Mouse (Mus musculus) T-helper 2 cell (primary cell): ENCODE measurements around the gene Gm29094.
"Not testable (repeated sequence)": the region's sequence is repeated elsewhere in the genome, so short reads cannot be mapped to it uniquely, and the experiment has no call there.

Source experiments
- in situ Hi-C: fragments of 300-600 bp; cut with MboI, MseI; formaldehyde crosslinking; loops from one replicate; pipeline ENCODE4 v1.15.1; 2025; ENCODE audit warnings: high pct_unique_total_duplicates

Gene Gm29094

DNA sequence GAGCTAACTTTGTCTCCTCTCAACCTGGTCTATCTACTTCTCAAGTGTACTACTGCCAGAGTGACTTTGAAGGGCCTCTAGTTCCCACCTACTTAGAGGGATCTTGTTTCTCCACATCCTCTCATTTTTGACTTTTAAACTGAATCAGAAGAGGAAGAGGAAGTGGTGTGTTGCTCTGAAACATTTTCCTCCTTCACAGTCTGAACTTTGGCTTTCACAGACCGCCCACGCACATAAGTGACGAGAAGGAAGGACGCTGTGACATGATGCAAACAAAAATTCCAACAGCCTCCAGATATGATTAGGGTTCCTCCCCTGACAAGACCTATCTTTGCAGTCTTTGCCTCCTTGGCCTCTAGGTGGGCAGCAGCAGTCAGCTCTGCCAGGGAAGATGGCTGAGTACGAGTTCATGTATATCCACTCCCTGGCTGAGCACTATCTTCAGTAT is at the start of gene Gm29094, which contains the start of gene Bcl2a1b:
Gene Gm29094 (plus strand): TSS at position 411 of the 448 bp plus-strand sequence.
Gene Bcl2a1b (plus strand): TSS at position 241 of the 448 bp plus-strand sequence.
- in situ Hi-C loops, result loop anchor here (5.0 kb wide), 1 partner anchor 247 kb away; no protein-coding TSS in a partner anchor

DNA sequence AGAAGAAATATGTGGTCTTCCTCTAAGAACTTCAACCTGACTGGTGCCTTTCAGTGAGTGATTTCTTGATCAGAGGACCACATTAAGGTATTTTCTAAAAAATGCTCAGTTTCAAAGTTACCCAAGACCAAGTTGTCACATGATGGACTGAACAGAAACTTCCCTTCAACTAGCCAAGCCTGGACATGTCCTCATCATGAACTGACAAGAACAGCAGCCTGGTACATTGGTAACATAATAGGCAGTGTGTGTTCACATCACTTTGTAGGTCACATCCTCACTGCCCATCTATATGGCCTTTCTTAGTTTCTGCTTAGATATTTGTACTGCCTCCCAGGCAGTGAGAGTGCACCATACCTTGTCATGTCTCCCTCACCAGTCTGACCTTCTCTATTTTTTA is 26.6 kb upstream of the Gm29094 start:
- in situ Hi-C loops, result loop anchor here (5.0 to 10.0 kb wide), 2 partner anchors 240 to 502 kb away; no protein-coding TSS in a partner anchor

DNA sequence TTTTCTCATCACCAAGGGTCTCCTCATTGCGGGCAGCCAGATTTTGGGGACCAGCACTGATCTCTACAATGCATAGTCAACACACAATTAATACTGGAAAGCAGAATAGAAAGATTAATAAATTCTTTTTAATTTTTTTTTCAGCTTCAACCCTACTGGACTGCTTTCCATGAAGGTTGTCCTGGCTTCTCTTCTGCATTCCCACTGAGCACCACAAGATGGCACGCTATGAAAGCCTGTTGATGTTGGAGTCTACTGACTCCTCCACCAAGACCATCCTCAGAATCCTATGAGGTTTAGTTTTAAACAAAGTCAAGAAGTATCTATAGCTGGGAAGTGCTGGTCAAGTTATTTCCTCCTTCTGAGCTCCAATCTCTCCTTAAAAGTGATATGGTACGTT is 20.3 kb upstream of the Gm29094 start:
- in situ Hi-C loops, result loop anchor here (10.0 kb wide), 1 partner anchor 496 kb away; no protein-coding TSS in a partner anchor

- in situ Hi-C loops, result loop anchor here (10.0 kb wide), 1 partner anchor 495 kb away; no protein-coding TSS in a partner anchor
Measured at GRCm38 (mm10) chr9:89179469-89179868, 19.7 kb upstream of the Gm29094 start.

DNA sequence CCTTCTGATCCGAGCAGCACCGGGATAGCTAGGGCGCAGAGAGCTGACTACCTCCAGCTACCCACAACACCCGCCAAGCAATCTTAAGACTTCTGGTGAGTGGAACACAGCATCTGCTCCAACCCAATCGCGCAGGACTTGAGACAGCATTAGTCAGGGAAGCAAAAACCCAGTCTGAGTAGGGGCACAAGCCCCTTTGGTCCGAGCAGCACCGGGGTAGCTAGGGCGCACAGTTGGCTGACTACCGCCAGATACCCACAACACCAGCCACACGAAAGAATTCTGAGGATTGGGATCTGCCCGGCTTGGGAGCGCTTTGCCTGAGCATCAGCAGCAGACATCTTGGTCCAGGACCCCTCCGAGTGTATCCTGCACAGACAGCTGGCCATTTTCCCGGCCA is 12.2 kb upstream of the Gm29094 start:
- in situ Hi-C loops, result not testable (repeated sequence)

DNA sequence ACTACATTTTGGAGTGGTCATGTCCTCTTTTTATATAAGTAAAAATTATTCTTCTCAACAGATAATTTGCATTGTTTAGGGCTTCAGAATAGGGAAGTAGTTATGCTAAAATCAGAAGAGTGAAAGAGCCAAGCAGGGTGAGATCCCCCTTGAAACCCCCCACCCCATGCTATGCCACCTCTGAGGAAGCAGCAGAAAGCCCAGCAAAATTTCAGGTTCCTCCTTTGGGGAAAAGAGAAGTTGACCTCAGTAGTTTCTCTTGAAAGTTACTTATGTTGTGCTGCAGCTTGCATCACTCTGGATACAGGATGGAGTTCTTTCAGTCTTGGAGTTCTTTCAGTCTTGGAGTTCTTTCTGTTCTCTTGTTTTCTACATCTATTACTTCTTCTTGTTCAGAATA is 3.7 kb upstream of the Gm29094 start:
- in situ Hi-C loops, result loop anchor here (5.0 kb wide), 1 partner anchor 243 kb away; no protein-coding TSS in a partner anchor

DNA sequence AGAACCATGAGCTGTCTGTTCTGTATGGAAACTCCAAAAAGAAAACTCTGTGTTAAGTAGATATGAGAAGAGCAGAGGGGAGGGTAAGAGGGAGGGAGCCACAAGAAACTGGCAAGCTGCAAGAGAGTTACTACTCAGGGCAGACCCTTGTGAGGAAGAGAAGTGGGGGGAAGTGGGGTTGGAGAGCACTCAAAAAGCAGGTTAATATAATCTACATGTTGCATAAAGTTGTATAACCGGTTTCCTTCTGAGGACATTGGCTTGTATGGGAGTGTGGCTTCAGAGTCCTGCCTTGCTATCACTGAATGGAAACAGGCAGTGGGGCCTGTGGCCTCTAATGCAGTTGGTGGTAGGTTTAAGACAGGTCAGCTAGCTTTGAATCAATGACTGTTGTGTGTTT is 1.7 kb upstream of the Gm29094 start:
- in situ Hi-C loops, result loop anchor here (5.0 kb wide), 1 partner anchor 245 kb away; no protein-coding TSS in a partner anchor

DNA sequence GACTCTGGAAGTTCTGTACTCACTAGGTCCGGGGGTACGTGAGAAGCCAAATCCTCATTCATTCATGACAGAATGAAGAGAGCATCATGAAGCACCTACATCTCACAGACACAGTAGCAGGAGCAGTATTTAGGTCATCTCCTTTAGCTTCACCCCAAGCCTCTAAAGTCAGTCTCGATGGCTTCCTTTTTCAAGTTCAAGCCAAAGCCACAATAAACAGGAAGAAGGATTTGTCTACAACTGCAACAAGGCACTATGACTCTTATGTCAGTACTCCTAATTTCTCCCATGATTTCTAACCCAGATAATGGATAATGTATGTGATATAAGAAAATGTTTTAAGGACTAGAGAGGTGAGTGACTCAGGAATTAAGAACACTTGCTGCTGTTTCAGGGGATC is 830 bp upstream of the Gm29094 start:
- in situ Hi-C loops, result loop anchor here (5.0 kb wide), 1 partner anchor 246 kb away; no protein-coding TSS in a partner anchor

DNA sequence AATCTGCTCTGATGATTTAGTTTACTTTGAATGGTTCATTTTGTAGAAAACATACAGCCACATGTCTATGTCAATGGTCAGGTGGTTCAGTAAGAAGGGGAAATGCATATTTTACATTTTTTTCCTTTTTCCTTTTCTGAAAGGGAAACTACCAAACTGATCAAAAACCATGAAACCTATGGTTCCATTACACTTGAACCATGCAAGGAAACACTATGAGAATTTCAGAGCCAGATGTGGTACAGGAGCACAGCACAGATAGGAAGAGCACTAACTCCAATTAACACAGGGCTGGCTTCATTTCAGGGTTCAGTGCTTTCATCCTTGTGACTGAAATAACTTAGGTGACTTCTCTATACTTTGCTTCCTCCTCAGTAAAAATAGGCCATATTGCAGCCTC is 3.1 kb downstream of the Gm29094 start:
- in situ Hi-C loops, result loop anchor here (25.0 kb wide), 1 partner anchor 885 kb away; no protein-coding TSS in a partner anchor

- in situ Hi-C loops, result loop anchor here (25.0 kb wide), 1 partner anchor 878 kb away; no protein-coding TSS in a partner anchor
Measured at GRCm38 (mm10) chr9:89208939-89209338, 9.8 kb downstream of the Gm29094 start.

GRCm38 (mm10) chr9:89210353-89211064 is 11.3 kb downstream of the Gm29094 start, which contains the start of gene Mthfs:
TSS of gene Mthfs (plus strand) at chr9:89210676.
- in situ Hi-C loops, result loop anchor here (25.0 kb wide), 1 partner anchor 877 kb away; no protein-coding TSS in a partner anchor

- in situ Hi-C loops, result loop anchor here (25.0 kb wide), 1 partner anchor 876 kb away; no protein-coding TSS in a partner anchor
Measured at GRCm38 (mm10) chr9:89211065-89211858, 12.1 kb downstream of the Gm29094 start.

DNA sequence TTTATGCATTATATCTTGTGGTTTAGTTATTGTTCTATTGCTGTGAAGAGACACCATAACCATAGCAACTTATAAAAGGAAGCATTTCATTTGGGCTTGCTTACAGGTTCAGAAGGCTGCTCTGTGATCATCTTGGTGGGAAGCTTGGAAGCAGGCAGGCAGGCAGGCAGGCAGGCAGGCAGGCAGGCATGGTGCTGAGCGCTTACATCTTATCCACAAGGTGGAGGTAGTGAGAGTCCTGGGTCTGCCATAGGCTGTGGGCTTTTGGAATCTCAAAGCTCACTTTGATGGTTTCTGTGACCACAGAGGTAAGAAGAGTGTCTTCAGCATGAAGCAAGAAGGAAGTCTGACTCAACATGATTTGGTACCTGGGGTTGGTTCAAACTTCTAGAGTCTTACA is 13.2 kb downstream of the Gm29094 start:
- in situ Hi-C loops, result loop anchor here (25.0 kb wide), 1 partner anchor 875 kb away; no protein-coding TSS in a partner anchor

DNA sequence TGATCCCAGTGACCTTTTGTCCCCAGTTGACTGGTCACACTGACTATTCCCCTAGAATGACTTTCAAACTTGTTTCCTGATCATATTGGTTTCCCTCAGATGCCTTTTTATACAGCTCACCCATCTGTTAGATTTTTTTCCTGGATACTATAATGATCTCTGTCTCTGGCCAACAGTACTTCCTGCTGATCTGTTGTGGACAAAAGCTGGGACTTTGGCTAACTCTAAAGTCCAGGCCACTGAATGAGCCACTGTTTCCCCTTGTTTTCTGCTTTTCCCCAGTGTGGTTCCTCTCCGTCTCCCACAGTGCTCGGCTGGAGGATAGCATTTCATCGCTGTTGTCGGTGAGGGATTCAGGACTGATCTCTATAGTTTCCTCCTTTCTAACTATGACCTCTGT is 19.0 kb downstream of the Gm29094 start:
- in situ Hi-C loops, result loop anchor here (5.0 to 25.0 kb wide), 2 partner anchors 506 to 869 kb away; no protein-coding TSS in a partner anchor

DNA sequence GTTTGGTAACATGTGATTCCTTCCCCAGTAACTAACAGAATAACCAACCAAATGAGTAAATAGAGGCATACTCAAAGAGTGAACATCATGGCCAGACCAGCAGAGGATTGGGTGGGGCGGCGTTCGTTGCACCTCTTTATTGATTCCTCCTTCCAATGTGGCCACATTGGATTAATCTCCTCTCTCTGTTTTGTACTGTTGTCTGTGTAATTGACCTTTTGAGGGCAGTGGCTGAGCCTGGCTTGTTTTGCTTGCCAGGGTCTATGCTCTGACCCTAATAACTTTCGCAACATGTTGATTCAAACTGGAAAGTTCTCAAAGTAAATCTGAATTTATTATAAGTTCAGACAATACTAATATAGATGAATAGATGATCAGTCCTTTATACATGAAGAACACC is 20.5 kb downstream of the Gm29094 start:
- in situ Hi-C loops, result loop anchor here (5.0 to 25.0 kb wide), 2 partner anchors 507 to 868 kb away; no protein-coding TSS in a partner anchor

DNA sequence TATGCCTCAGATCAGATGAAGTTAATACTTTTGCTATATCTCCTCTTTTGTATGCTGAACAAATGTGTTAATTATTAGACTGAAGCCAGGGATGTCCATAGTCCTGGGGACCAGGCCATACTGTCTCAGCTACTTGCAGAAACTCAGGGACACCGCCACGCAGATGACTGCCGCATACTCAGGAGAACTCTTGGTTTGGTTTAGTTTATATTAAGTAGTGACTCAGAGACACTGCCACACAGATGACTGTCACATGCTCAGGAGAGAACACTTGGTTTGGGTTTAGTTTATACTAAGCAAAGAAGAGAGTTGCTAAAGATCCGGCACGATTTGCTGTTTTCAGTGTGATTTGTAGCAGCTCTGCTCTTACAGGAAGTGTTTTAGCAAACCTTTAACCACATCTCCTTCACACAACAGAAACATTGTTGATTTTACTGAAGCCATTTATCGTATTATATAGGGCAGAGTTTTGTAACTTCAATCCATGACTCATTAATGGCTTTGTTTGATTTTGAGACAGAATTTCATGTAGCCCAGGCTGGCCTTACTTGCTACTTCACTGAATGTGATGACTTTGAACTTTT is 21.6 kb downstream of the Gm29094 start:
- in situ Hi-C loops, result loop anchor here (25.0 kb wide), 1 partner anchor 867 kb away; no protein-coding TSS in a partner anchor

GRCm38 (mm10) chr9:89226071-89226470 is 26.9 kb downstream of the Gm29094 start:
- in situ Hi-C loops, result no loop called here

DNA sequence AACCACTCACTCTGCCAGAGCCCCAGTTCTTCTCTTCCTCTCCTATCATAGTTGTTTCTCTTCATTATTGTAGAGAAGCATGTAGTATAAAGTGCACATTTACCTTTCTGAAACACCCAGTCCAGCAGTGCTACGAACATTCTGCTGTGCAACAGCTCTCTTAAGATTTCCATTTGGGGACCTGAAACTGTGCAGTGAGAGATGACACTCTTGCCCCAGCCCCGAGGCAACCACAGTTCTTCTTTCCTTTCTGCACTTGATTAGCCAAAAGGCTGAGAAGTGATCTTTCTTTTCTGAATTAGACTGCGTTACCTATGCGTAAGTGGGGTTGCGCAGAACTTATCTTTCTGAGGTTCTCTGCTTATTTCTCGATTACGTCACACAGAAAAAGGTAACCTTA is 28.9 kb downstream of the Gm29094 start:
- in situ Hi-C loops, result no loop called here

DNA sequence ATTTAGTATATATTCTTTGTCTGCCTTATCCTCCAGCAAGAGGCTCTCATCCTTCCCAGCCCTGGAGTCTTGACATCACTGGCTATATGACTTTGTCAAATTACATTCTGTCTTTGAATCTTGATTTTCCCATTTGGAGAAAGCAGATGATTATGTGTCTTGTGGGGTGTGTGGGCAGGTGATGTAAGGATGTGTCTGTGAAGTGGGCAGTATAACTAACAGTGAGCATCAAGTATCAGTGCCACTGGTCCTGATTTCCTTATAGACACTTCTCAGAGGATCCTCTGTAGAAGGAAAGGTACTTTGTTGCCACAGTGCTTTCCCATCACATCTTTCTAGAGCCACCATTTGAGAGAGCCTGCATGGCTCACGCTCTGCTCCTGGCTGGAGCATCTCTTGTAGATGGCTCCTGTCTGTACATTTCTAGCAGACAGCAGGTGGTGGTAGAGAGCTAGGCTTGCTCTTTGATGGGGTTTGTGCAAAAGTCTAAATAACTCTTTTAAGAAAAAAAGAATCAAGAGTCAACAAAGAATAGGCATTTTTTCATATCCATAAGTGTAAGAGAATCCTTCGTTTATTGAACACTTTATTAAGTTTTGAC is 31.8 kb downstream of the Gm29094 start:
- in situ Hi-C loops, result not testable (repeated sequence)

DNA sequence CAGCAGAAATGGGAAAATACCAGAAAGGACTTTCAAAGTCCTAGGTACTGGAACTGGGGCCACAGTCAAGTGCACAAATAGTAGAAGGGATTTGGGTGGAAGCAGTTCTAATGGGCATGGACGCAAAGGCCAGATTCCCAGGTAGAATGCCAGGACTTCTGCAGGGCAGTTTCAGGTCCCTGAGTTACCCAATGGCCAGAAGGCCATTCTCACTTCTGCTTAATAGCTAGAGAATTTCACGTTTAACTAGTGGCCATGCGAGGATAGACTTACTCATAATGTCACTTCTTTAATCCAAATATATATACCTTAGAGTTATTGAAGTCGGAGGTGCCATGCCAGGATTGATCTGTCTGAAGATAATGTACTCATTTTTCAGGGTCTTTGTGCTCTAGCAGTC is 38.0 kb downstream of the Gm29094 start:
- in situ Hi-C loops, result not testable (repeated sequence)
